Mouse (Mus musculus): ENCODE data around the gene Olfr958.

Gene Olfr958

GRCm38 (mm10) chr9:39553946-39554345, at the start of gene Olfr958:
Gene Olfr958, minus strand, starts transcription at chr9:39554054.
- DNase-seq: no peak

- no peak for DNase-seq
These were observed 49.5 kb upstream of the Olfr958 start for GRCm38 (mm10) chr9:39603333-39603845.

GRCm38 (mm10) chr9:39602536-39603332, 48.9 kb upstream of the Olfr958 start:
- no peak for DNase-seq

GRCm38 (mm10) chr9:39577050-39577449, 23.2 kb upstream of the Olfr958 start:
- no peak for DNase-seq

GRCm38 (mm10) chr9:39575469-39575868, 21.6 kb upstream of the Olfr958 start, which contains the start of gene Olfr959:
Gene Olfr959, minus strand, starts transcription at chr9:39575569.
- no peak for DNase-seq

GRCm38 (mm10) chr9:39558349-39558647, 4.4 kb upstream of the Olfr958 start:
- DNase-seq: no peak

GRCm38 (mm10) chr9:39557529-39558348, 3.9 kb upstream of the Olfr958 start:
- DNase-seq: no peak

GRCm38 (mm10) chr9:39550806-39551205, 3.0 kb downstream of the Olfr958 start:
- no peak for DNase-seq

GRCm38 (mm10) chr9:39523616-39524285, 30.1 kb downstream of the Olfr958 start:
- DNase-seq: no peak

GRCm38 (mm10) chr9:39518595-39518994, 35.3 kb downstream of the Olfr958 start:
- no peak for DNase-seq

GRCm38 (mm10) chr9:39515531-39515930, 38.3 kb downstream of the Olfr958 start, which contains the start of gene Olfr957:
Gene Olfr957, minus strand, starts transcription at chr9:39515809.
- no peak for DNase-seq

- DNase-seq: no peak
These were observed 44.4 kb downstream of the Olfr958 start for GRCm38 (mm10) chr9:39509412-39509811.

GRCm38 (mm10) chr9:39508998-39509397, 44.9 kb downstream of the Olfr958 start:
- no peak for DNase-seq

Measured in spleen, adult 18-20 months (tissue).